Mouse (Mus musculus): ENCODE data around the gene BC067074.
"Not testable (repeated sequence)": the region's sequence is repeated elsewhere in the genome, so short reads cannot be mapped to it uniquely, and the experiment has no call there.

Gene BC067074

DNA sequence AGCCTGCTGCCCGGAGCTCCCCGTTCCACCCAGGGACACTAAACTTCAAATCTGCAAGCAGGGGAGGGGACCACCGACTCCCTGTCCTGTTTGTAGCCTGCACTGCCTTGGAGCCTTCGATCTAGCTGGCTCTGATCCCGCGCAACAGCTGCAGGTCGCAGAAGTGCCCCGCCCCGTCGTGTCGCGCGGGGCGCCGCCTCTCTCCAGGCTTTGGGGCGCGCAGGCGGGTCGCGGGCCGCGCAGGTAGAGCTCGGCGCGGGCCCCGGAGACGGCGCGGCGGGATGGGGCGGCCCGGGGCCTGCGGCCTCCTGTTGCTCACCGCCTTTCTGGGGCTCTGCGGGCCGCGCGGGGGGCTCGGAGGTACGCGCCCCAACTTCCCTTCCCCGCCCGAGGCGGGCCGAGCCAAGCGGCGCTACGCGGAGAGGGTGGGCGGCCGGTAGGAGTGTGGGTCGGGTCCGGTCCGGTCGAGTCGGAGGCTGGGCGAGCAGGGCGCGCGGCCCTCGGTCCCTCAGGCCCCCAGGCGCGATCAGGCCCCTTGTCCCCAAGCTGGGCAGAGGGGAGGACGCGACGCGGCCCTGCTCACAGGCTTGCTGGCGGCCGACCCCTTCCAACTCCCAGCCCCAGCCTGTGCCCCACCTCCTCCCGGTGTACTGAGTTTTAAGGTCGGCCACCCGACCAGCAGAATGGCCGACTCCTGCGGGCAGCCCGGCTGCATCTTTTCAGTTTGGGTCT is at the start of gene BC067074:
TSS of gene BC067074 (plus strand) at position 185 of the 732 bp plus-strand sequence.
- DNase-seq (ENCODE audit: low spot score in 2 of 2), result peak; percentile 31 to 58

DNA sequence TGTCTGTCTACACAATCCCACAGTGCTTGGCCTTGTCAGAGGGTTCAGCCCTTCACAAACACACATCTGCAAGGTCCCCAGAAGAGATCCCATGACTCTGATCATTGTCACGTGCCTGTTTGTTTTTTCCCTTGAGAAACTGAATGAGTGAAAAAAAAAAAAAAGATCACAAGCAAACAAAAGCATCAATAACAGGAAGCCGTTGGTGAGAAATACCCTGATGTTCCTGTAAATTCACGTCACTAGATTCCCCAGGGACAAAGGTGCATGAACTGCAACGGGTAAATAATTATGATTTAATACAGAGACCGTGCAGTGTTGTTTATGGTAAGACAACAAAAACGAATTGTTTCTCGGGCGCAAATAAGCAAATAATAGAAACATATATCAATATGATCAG is 47.9 kb upstream of the BC067074 start:
- no peak for DNase-seq (ENCODE audit: low spot score in 2 of 2)

DNA sequence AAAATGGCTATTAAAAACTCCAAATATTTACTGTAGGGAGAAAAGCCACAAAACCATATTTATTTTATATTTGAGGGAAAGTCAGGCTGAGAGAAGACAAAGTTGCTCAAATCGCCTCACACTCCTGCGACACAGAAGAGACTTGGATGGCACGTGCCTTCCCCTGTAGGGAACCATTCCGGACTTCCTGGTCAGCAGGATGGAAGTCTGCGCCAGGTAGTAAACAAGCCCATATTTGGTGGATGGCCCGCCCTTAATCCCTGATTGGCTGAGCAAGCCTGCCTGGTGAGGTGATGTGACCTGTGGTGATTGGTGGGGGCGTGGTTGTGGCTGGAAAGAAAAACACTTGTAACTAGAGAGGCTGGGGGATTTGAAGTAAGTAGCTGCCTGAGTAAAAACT is 40.4 kb upstream of the BC067074 start:
- DNase-seq (ENCODE audit: low spot score in 2 of 2), result not testable (repeated sequence)

DNA sequence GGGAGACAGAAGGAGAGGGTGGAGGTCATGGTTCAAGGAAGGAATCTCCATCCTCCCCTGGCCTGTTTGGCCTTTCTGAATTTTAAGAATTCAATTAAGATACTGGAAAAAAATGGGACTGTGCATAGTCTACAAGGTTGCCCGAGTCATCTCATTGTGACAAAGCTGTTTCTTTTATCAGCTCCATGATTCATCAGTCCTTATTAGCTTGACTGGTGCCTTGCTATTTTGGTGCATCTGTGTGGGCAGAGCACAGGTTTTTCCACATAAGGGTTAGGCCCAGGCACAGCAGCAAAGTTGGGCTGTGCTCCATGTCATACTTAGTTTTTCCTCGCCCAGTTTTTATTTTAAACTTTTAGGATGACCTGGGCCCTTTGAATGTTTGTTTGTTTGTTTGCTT is 36.2 kb upstream of the BC067074 start:
- DNase-seq (ENCODE audit: low spot score in 2 of 2), result no peak

DNA sequence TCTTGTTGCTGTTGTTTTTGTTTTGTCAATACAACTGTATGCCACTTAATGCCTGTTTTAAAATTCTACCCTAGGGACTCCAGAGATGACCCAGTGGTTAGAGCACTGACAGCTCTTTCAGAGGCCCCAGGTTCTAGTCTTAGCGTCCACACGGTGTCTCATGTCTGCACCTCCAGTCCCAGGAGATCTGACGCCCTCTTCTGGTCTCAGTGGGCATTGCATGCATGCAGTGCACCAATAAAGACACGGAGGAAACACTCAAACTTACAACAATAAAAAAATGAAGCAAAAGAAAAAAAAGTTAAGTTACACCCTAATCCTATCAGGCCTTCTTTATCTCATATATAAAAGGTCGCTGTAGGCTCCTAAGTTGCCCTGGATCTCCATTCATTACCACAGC is 35.8 kb upstream of the BC067074 start:
- no peak for DNase-seq (ENCODE audit: low spot score in 2 of 2)

DNA sequence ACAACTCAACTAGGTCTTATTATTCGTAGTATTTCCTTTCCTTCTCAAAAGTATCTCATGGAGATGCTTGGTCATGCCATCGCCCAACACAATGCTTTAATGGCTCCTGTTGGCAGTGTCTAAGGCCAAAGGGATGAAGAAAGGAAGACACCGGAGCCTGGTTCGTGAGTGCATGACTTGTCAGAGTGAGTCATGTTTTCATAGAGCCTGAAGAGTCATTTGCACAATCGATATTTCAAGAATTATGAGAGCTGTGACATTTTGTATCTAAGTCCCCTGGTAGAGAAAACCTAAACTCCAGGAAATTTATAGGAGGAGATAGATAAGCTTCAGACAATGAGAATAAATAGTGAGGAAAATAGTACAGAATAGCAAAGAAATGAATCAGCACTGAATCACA is 33.7 kb upstream of the BC067074 start:
- DNase-seq (ENCODE audit: low spot score in 2 of 2), result no peak

DNA sequence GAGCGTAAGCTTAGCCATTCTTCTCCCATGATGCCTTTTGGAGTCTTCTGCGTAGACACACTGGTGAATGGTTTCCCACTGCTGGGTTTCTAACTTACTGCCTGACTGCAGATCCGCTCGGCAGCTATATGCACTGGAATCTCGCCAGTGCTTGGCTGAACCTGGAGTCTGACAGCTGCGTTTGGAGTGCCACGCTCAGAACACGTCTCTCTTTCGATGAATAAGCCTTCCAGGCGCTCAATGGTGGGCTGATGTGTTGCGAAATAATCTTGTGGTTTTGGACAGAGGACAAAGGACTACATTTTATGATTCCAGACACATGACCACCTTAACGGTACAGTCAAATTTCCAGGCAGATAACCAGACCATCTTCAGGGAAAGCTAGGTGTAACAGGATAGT is 30.1 kb upstream of the BC067074 start:
- no peak for DNase-seq (ENCODE audit: low spot score in 2 of 2)

DNA sequence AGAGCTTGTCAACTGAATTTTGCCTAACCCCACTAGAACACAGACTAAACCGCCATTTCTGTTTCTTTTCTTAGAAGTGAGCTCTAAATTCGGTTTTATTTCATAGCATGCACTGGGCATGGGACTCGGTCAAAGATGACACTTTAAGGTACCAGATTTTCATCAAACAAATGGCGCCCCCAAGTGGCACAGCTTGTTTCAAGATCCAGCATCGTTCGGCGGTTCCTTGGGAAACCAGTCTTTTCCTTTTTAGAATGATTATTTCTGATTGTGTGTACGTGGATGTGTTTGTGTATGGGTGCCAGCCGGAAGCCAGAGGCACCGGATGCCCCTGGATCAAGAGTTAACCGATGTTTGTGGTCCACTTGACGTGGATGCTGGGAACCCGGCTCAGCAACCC is 27.7 kb upstream of the BC067074 start:
- DNase-seq (ENCODE audit: low spot score in 2 of 2), result peak in 1 of 2 experiments; percentile 66

DNA sequence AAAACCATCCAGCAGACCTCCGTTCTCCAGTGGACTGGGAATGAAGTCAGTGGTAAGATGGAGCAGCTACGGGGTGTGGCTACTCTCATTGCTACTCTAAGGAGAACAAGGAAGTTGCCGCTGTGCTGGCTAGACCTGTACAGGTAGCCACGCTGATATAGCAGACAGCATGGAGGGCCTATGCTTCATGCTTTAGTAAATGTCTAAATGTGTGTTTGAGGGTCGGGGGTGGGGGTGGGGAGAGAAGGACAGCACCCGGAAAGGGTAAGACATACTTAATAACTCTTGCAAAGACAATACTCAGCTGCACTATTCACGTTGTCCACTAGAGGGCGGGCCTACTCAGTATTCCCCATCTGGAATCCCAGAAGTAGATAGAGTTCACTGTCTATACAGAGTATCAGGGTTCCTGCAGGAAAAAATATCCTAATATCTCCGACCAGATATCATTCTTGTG is 26.4 kb upstream of the BC067074 start:
- DNase-seq (ENCODE audit: low spot score in 2 of 2), result peak; percentile 30 to 82

DNA sequence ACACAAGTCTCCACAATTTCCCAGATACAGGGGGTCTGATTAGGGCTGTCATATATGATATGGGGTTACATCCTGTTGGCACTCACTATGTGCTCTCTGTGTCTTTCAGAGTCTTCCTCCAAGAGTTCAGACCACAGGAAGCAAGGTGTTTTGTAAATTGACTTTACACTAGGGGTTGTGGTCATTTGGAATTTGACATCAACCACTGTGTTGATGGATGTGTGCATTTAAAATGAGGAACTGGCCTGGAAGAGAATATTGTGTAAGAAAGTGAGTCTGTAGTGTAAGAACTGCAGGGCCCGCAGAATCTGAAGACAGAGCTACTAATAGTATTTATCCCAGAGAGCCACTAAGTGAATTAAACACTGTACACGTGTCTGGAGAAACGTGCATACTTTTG is 25.8 kb upstream of the BC067074 start:
- no peak for DNase-seq (ENCODE audit: low spot score in 2 of 2)

DNA sequence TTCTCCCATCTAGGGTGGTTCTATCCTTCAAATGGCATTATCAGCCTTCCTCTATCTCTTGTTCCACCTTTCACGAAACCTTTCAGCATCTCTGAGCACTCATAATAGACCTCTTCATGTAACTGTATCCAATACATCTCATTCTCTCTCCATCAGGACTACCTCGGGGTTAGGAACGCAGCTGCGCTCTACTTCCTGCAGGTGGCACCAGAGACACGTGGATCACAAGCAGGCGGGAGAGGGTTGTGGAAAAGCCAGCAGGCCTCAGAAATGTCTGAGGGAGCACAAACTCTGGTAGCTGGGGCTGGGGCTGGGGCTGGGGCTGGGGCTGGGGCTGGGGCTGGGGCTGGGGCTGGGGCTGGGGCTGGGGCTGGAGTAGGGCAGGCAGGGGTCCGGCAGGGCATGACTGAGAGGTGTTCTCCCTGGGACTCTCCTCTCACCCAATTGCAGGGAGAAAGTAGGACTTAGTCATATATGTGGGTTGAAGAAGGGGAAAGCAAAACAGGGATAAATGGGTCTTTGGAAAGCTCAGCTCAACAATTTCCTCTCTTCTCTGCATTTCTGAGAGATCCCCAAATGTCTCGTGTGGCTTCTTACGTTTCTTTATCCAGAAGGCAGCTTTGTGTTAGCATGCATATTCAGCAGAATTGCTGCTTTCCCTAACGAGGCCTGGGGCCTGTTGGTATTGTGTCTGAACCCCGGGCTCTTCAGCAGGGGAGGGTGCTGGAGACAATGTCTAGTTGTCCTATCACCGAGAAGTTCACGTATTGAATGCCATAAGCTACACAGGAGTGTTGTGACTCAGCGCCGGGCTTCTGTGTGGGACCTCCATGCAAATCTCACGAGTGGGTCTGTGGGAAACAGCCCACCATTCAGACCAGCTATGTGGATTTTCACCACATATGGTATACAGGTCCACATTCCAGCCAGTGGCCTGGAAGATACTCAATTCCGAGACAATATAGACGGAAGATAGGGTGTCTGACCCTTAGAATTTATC is 22.9 kb upstream of the BC067074 start:
- DNase-seq (ENCODE audit: low spot score in 2 of 2), result peak; percentile 67 to 81

DNA sequence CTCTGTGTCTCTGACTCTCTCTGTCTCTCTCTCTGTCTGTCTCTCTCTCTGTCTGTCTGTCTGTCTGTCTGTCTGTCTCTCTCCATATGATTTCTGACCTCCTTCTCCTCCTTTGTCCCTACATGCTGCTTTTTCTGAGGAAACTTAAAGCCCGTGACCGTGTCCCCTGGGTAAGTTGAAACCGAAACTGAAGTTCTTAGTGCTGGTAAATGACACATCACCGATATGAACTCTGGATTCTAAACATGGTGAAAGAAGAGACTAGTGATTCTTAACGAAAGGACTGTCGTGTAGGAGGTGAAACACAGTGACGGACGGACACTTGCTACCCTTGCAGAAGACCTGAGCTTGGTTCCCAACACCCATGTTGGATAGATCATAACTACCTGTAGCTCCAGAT is 21.8 kb upstream of the BC067074 start:
- DNase-seq (ENCODE audit: low spot score in 2 of 2), result no peak

DNA sequence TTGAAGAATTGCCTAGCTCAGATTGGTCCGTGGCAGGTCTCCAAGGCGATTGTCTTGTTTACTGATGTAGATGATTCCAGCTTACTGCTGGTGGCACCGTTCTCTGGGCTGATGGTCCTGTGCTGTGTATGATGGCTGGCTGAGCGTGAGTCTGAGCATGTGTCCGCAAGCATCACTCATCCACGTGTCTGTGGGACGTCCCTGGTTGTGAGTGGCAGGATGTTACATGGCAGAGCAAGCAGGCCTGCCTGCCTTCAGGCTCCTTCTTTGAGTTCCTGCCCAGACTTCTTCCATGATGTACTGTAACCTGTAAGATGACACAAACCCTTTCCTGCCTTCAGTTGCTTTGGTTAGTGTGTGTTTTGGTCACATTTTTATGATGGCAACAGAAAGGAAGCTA is 5.8 kb upstream of the BC067074 start:
- DNase-seq (ENCODE audit: low spot score in 2 of 2), result no peak

DNA sequence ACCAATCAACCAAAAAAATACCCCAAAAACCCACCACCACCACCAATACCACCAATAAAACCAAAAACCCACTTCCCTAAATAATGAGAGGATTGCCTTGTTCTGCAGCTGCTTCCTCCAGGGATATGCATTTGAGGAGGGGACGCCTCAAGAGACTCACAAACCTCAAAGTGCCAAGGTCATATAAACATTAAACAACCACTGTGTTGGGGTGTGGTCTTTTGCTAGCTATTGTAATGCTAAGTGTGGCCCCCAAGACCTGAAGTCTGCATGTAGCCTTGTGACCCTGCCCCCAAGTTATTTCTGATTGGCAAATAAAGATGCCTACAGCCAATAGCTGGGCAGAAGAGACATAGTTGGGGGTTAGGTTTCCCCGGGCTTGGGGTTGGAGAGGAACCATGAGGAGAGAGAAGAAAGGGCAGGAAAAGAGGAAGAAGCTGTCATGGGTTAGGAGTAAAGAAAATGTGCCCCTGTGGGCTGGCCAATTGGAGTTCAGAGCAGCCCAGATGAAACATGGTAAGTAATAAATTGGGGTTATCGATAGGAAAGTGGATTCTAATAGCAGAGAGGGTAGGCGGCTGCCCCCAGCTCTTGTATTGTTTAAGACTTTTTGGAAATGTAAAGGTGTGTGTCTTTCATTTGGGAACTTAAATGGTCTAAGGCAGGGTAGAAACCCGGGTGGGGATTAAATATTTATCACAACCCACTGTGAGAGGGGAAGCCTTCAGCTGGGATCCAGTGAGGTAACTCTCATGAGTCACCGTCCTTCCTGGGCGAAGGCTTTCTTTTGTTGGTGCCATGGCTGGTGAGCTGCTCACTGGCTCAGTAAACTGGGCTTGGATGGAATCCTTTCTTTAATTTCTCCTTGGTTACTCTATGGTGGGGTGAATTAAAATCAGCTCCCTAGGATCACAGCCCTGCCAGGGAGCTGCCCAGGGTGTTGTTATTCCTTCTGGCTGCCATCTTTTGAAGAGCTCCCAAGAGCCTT is 4.5 kb upstream of the BC067074 start:
- no peak for DNase-seq (ENCODE audit: low spot score in 2 of 2)

DNA sequence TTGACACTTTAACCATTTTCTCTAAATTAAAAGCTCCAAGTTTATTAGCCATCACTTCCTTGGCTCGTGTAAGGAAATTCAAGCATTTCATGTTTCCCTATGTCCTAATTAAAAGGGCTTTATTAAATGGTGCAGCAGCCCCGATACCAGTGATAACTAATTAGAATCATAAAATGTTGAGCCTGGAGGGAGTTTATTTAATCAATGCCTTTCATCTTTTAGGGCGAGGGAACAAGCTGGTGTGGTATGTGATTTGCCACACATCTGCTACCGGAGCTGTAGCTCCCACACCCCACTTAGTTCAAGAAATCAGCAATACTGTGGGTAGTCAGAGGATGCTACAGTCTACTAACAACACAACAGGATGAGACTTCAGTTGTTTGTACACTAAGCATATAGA is 3.2 kb upstream of the BC067074 start:
- DNase-seq (ENCODE audit: low spot score in 2 of 2), result no peak

DNA sequence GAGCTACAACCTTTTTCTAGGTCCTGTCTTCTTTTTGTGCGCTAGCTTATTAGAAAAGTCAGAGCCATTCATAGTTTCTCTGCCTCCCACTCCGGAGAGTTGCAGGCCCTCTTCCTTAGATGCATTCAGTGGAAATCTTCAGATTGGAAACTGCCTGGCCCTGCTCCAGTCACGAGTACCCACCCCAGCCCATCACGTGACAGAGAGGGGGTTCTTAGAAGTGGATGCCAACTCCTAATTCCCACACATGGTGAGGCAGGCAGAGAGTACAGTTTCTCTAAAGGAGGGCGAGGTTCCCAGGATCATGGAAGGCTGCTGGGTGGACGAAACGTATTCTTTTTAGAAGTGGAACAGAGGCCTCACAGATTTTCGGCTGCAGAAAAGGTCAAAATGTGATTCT is 958 bp upstream of the BC067074 start:
- no peak for DNase-seq (ENCODE audit: low spot score in 2 of 2)

DNA sequence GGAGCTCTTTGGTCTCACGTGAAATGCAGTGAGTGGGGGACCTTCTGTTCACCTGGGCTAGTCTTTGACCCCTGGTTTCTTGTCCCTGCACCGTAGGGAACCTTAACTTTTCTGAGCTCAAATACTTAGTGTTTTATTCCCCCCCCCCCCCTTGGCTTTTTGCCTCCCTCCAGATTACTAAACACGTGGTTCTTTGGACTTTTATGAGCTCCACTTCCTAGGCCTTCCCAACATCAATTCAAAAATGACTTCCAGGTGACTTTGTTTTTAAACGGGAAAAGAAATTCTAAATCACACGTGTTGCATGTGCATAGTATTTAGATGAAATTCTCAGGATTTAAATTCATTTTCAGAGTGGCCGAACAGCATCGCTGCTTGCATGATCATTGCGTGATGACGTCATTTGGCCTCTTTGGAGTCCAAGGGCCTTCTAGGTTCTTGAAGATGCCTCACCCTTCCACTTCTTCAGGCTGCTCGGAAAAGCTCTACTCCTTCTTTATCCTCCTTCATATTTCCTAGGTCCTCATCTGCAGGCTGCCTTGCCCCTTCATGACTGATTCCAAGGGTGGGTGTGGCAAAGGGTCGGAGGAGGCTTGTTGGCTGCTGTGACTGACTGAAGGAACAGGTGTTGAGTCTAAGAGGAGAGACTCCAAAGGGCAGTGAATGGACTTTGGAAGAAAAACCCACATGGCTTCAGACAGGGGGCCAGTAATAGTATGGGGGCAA is 911 bp downstream of the BC067074 start:
- DNase-seq (ENCODE audit: low spot score in 2 of 2), result no peak

DNA sequence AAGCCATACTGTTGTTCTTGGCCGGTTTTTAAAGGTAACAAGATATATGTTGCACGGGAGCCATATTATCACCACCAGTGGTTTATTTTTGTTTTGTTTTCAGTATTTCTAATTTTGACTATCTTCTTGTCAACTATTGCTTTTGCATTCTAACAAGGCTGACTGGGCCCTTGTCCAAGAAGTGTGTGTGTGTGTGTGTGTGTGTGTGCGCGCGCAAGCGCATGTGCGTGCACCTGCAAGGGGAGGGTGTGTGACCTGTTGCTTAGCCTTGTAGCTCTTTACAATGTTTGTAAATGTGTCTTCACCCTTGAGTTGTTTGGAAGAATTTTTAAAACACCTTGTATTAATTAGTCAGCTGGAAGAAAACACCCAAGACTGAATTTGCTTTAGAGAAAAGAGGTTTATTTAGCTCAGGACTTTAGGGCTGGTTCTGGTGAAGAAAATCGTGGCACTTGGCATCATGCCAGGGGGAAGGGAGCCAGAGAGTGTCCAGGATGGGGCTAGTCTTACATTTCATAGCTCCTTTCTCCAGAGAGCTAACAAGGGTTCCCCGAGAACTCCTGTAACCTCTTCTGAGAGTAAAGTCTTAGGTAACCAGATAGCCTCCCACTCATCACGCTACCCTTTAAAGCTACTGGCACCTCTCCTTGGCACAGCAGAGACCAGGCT is 3.0 kb downstream of the BC067074 start:
- DNase-seq (ENCODE audit: low spot score in 2 of 2), result no peak

DNA sequence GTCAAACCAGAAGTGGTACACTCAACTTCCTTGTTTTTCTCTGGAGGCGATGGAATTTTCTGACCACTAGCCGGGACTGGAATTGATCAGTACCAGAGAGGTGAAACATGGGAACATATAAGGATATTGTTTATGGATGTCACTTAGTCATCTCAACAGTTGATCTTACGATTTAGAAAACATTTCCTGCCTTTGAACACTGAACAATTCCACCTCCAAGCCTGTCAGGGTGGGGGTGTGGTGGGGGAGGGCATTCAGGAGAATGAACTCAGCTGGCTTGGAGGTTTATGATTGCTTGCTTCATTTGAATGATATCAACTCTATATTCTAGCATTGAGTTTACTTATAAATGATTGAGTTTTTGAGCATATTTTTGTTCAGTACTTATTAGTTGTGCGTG is 13.6 kb downstream of the BC067074 start:
- no peak for DNase-seq (ENCODE audit: low spot score in 2 of 2)

DNA sequence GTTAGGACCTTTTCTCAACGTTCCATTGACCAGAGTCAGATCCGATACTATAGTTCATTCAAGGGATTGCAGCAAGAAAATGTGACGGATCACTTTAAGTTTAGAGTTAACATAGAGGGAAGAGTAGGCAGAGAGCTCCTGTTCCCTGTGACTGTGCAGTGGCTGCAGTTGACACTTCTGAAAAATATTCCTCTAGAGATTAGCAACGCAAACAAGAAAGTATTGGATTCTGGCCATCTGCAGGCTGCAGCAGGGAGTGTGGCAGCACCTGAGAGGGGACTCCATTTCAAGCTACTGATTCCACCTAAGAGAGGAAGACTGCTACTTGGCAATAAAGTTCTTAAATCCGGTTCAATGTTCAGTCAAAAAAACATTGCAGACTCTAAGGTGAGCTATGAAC is 26.6 kb downstream of the BC067074 start:
- DNase-seq (ENCODE audit: low spot score in 2 of 2), result no peak

Data from urinary bladder, postnatal 4 days (tissue).